Mouse (Mus musculus) ZHBTc4 (cell line): Measurements from ENCODE around the gene Shisal1.

Experiments used
- DNase-seq: peaks from one replicate; pipeline ENCODE4 v3.0.0-alpha.2; 2011; ENCODE audit warnings: low read depth, low spot score

Shisal1 gene

GRCm38 (mm10) chr15:84446997-84447396 is at the start of gene Shisal1:
Gene Shisal1, minus strand, starts transcription at chr15:84447097.
- DNase-seq, result peak; percentile 52

GRCm38 (mm10) chr15:84490486-84490885 is 43.6 kb upstream of the Shisal1 start:
- DNase-seq, result no peak

DNA sequence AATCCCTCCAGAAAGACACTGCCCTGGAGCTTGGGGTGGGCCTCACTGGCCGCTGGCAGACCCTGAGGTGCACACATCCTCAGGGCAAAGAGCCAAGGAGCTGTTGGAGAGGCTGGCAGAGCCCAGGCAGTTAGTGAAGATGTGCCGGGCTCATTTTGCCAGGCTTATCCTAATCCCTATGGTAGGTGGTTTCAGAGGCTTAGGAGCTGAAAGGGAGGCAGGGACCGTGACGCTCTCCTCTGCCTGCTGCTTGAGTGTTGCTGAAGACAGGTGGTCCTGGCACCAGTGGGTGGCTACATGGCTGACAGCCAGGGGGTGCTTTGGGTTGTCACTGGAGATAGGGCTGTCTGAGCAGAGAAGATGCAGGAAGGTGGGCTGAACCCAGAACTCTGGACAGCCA is 37.4 kb upstream of the Shisal1 start:
- DNase-seq, result no peak

DNA sequence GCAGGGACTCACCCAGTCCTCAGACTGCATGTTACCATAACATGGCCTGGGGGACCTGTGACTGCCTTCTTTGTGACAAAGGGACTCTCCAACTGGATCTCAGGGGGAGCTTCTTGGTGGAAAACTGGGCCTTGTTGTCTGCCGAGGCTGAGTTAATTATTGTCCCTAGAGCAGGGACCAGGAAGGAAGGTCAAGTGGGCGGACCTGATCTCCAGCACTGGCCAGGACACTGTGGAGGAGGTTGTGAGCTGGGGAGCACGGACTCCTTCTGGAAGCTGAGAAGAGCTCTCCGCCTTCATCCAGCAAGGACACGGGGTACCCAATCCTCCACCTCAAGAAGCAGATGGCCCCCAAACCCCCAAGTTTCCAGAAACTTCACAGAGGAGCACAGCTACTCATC is 36.7 kb upstream of the Shisal1 start:
- DNase-seq, result no peak

DNA sequence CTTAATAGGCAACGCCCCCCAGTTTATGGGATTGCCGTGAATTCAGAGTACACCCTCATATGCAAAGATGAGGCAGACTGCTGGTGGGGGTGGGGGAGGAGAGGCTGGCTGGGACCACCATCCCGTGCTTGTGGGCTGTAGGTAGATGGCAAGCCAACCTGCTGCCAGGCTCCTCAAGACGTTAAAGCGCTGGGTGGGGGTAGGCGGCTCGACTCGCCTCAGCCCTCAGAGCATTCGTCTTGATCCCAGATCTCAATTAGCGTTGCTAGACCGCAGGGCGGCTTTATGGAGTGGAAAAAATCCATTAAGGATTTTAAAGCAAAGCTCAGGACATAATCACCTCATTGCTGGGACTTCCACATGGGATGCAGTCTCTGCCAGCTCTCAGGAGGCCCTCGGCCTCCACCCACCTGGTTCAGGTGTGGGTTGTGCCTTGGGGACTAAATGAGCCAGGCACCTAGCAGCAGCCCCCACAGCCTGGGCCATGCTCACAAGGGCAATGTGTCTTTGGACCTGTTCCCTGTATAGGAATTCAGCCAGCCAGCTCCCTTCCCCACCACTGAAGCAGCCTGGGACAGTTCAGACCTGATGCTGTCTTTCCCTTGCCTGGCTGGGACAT is 34.5 kb upstream of the Shisal1 start:
- no peak for DNase-seq

DNA sequence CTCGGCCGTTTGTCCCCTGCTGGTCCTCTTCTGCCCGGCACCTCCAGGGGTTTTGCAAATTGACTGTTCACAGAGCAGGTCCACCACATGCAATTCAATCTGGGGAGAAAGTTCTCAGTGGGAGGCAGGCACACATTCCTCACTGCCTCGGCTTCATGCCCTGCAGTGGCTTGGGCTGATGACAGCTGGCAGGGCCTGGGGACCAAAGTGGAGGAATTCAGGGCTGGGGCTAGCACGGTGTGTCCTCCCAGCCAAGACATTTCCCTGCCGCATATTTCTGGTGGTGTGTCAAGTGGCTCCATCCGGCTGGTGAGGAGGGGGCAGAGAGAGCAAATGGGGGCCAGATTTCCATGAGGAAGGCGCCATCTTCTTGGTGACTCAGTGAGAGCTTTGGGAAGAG is 22.5 kb upstream of the Shisal1 start:
- no peak for DNase-seq

- DNase-seq, result peak; percentile 66
Observed at GRCm38 (mm10) chr15:84467761-84468160, 20.9 kb upstream of the Shisal1 start.

GRCm38 (mm10) chr15:84466458-84467267 is 19.8 kb upstream of the Shisal1 start:
- DNase-seq, result no peak

DNA sequence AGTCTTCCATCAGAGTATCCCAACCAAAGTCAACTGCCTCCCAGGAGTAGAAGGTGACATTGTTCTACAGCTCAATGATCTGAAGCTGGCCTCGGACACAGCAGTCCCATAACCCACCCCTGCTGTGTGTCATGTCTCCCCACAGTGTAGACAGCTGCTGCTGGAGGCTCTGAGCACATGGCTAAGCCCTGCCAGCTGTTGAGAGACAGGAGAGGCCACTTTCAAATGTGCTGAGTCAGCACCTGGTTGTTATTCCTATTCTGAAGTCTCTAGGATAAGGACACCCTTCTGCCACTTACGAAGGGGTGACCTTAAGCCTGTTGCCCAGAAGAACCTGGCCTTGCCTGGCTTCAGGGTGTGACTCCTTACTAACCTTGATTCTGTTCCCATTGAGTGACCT is 14.5 kb upstream of the Shisal1 start:
- DNase-seq, result no peak

- DNase-seq, result no peak
Observed at GRCm38 (mm10) chr15:84458983-84459382, 12.1 kb upstream of the Shisal1 start.

DNA sequence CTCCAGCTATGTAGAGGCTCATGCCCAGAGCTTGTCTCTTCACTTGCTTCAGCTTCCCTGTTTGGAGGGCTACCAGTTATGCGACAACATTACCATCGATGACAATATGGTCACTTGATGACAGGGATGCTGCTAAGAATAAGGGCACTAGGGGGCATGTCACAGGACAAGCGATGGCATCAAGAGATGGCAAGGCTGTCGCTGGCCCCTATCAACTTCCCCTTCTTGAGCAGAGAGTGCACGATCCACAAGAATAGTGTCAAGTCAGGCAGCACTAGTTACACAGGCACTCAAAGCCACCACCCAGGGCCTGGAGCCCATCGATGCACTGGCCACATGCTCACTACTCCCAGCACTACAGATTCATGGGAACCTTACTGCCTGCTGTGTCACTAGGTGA is 8.4 kb upstream of the Shisal1 start:
- DNase-seq, result no peak

DNA sequence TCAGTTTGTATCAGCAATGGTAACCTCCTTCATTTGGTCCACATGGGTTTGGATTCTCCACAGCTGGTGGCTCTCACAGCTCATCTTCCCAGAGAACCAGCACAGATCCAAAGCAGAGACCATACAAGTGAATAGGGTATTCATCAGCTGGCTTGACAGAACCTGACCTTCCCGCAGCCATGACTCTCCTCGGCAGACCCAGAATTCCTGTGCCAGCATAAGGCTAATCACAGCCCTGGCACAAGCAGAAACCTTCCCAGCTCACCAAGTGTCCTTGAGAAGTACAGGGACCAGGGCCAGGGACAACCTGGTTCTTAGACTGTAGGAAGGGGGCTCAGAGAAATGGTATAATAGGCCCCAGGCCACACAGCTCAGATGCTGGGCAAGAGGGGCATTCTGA is 6.2 kb upstream of the Shisal1 start:
- no peak for DNase-seq

- peak; percentile 63 for DNase-seq
Observed at GRCm38 (mm10) chr15:84450441-84451183, 3.7 kb upstream of the Shisal1 start.

GRCm38 (mm10) chr15:84445812-84446716 is 833 bp downstream of the Shisal1 start:
- DNase-seq, result peak; percentile 29

- DNase-seq, result no peak
Observed at GRCm38 (mm10) chr15:84444181-84444580, 2.7 kb downstream of the Shisal1 start.

- no peak for DNase-seq
Observed at GRCm38 (mm10) chr15:84443631-84444030, 3.3 kb downstream of the Shisal1 start.

- DNase-seq, result no peak
Observed at GRCm38 (mm10) chr15:84441682-84442315, 5.1 kb downstream of the Shisal1 start.

DNA sequence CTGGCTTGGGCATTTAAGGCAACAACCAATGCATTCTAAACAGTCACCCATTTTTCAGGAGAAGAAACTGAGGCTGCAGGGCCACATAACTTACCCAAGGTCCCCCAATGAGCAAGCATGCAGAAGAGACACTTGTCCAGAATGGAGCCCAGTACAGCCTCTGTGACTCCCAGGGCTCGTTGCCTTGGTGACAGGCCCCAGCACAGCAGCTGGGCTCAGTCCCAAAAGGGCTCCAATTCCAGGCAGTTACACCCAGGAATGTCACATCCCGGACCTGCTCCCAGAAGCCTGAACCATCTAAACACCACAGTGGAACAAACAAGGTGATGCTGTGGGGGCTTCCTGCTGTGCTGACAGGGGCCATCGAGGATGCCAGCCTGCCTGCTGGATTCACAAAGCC is 6.1 kb downstream of the Shisal1 start:
- DNase-seq, result peak; percentile 19

GRCm38 (mm10) chr15:84433586-84434185 is 13.2 kb downstream of the Shisal1 start:
- DNase-seq, result no peak

GRCm38 (mm10) chr15:84430482-84430881 is 16.4 kb downstream of the Shisal1 start:
- no peak for DNase-seq

- no peak for DNase-seq
Observed at GRCm38 (mm10) chr15:84427624-84428023, 19.3 kb downstream of the Shisal1 start.
